Mouse (Mus musculus): Measurements from ENCODE around the gene Ace.
A peak's percentile ranks its signal among the peaks of the same experiment; 100 is the strongest.
"Not testable (repeated sequence)": the region's sequence is repeated elsewhere in the genome, so short reads cannot be mapped to it uniquely, and the experiment has no call there.

Gene Ace

DNA sequence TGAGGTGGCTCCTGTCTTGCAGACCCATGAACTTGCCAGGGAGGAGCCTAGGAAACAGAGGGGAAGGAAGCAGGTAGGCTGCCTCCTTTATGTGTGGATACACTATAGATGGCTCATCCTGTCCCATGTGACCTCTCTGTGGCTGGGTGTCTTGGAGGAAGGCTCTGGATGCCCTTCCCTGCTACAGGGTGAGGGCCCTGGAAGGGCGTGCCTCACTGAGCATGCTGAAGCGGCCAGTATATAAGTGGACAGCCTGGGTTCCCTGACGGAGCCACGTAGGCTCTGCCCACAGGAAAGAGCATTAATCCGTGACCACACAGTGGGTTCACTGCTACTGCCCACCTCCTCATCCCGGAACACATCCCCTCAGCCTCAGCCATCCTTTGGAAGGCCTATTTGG lies 21.7 kb downstream of the Ace start:
- DNase-seq (ENCODE audit: low spot score in 2 of 2) = no peak

DNA sequence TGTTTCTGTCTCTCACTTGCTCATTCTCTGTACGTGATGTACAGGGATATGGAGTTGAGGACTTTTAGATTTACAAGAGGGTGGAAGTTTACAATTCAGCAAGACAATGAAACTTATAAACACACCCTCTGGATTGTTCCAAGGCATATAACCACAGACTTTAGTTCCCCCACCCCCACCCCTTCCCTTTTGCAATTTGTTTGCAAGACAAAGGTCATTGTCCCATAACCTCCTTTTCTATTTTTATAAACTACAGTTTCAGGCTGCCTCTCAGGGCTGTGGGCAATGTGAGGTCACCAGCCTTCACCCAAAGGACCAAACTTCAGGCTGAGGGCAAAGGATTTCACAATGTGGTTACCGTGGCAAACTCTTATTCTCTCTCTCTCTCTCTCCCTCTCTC lies 22.5 kb downstream of the Ace start:
- DNase-seq (ENCODE audit: low spot score in 2 of 2) = no peak

DNA sequence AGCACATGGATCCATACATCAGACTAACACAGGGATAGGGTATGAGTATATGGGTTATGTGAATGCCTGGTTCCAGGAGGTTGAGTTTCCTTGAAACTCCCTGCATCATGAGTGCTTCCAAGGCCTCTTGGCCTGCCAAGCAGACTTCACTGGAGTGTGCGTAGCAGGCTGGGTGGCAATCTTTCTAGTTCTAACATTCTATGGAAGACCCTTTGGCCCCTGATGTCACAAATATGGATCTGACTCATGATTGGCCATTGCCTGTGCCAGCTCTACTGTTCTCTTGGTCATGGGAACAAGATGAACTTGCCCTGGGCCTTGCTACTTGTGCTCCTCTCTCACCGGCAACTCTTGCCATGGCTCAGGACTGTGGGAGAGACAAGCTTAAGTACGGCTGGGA lies 26.6 kb downstream of the Ace start, which contains the start of gene Ace3:
Ace3 (plus strand) TSS at position 301 of the 400 bp plus-strand sequence.
- DNase-seq (ENCODE audit: low spot score in 2 of 2) = no peak

DNA sequence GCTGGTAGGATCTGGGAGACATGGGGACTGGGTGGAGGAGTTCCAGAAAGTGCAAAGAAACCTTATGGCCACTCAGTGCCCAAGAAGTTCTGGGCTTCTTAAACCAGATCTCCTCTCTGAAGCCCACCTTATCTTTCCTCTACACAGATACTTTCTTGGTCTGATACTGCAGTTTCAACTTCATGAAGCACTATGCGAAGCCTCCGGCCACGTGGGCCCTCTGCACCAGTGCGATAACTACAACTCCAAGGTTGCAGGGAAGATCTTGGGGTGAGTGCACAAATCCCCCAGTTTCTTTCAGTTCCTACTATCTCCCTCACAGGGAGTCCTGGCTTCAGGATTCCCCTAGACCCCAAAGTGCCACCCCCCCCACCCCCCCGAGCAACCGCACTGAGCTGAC lies 32.3 kb downstream of the Ace start:
- no peak for DNase-seq (ENCODE audit: low spot score in 2 of 2)

DNA sequence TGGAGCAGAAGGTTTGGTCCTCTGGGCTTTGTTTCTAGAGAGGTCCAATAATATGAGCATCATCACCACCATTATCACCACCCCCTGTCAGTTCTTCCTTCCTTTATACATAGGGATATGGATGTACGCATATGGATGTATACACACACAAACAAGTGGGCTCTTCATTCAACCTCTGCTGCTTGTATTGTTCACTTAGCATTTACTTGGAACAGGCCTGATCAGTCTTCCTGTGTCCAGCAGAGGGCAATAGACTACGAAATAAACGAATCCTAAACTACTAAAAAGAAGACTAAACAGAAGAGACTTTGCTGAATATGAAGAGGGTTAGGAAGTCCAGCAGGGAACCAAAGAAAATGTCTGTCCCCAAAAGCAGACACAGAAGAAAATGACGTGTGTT lies 34.0 kb downstream of the Ace start:
- DNase-seq (ENCODE audit: low spot score in 2 of 2) = no peak

DNA sequence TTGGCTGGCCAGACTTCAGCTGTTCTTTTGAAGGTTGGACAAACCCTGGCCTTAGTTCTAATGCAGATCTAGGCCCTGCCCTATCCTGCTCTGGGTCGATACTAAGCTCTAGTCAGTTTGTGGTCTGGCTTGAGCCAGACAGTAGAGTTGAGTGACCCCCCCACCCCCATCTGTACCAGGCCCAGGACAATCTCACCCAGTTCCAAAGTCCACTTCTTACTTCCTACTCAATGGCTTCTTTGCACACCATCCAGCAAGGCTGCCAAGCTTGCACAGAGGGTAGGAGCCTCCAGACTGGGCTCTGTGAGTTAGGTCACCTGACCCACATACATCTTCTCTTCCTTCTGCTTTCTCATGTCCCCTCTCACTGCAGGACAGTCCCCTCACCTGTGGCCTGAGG lies 36.8 kb downstream of the Ace start:
- DNase-seq (ENCODE audit: low spot score in 2 of 2) = no peak

DNA sequence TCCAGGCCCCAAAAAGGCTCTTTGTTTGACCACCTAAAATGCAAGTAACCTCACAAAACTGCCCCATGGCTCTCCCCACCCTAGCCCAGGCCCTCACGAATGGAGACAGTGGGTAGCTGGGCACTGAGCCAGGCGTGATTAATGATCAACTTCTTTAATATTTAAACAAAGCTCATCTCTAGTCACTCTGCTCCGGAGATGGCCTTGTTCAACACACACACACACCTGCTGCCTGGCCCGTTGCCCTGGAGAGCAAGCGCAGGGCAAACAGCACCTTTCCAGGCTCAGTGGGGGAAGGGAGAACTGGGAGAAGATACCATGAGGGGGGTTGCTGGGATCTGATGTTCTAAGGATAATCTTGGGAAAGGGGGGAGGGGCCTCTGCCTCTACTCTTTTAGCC lies 38.2 kb downstream of the Ace start:
- no peak for DNase-seq (ENCODE audit: low spot score in 2 of 2)

DNA sequence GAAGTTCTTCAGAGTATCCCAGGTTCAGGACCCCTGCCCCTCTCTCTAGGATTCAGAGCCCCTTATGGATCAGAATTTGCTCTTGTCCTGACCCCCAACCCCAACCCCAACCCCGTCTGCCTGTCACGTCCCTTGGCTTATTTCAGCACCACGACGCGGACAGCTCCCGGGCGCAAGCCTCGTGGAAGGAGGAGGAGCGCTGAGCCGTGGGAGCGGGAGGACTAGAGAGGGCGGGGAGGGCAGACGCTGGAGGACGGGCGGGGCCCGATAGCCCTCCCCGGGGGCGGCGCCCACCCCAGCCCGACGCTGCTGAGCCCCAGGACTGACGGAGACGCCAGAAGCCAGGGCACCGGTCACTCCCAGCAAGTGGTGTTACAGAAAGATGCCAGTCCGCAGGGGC lies 40.1 kb downstream of the Ace start, which contains the start of gene Kcnh6:
Kcnh6 (plus strand) TSS at position 304 of the 400 bp plus-strand sequence.
- peak; percentile 65 to 90 for DNase-seq (ENCODE audit: low spot score in 2 of 2)

DNA sequence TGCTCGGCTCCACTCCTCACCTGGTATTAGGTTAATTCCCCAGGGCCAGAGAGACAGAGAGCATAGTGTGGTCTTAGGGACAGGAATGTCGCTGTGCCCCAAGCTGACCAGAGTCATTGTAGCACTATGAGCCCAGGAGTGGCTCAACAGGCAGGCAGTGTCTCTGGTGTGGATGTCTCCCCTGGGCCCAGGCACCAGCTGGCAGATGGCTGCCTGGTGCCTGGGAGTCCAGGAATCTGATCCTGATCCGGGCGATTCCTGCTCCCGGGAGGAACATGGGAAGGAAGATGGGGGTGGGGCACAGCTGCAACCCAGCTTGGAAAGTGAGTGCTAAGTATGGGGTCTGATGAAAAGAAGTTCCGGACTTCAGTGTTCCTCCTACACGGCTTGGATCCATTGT lies 45.0 kb downstream of the Ace start:
- DNase-seq (ENCODE audit: low spot score in 2 of 2) = no peak

DNA sequence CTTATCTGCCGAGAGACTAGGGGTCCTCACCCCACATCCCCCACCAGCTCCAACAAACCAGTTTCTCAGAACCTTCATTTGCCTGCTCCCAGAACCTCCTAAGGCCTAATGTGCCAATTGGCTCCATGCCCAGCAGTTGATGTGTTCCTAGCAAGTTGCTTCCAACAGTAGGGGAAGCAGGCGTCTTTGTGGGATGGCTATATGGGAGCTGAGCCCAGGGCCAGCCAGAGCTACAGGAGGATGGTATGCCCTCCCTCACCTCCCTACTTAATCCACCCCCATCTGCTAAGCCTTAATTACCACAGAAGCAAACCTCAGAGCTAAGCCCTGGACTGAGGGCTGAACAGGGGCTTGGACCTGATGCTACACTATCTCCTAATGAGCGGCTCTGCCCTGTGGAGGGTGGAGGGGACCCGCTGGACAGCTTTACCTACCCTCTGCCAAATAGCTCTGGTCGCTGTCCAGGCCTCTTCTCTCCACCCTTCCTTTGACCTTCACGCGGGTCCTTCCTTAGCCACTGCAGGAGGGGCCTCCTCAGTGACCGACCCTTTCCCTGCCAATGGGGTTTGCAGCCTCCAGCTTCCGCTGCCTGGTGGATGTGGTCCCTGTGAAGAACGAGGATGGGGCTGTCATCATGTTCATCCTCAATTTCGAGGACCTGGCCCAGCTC lies 45.9 kb downstream of the Ace start:
- no peak for DNase-seq (ENCODE audit: low spot score in 2 of 2)

DNA sequence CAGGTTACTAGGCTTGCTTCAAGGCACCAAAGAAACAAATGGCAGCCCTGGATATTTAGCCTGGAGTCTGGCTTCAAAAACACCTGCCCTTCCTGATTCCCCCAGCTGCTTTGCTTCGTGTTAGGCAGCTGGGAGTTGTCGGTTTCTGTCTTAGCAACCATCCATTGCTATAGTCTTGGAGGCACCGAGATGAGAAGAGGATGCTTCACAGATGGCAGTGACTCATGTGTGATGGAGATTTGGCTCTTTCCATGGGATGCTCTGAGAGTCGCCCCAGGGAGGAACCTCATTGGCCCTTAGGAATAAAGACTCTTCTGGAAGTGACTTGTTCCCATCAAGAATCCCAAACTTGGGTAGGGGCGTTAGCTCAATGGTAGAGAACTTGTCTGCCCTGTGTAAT lies 48.7 kb downstream of the Ace start:
- DNase-seq (ENCODE audit: low spot score in 2 of 2) = no peak

DNA sequence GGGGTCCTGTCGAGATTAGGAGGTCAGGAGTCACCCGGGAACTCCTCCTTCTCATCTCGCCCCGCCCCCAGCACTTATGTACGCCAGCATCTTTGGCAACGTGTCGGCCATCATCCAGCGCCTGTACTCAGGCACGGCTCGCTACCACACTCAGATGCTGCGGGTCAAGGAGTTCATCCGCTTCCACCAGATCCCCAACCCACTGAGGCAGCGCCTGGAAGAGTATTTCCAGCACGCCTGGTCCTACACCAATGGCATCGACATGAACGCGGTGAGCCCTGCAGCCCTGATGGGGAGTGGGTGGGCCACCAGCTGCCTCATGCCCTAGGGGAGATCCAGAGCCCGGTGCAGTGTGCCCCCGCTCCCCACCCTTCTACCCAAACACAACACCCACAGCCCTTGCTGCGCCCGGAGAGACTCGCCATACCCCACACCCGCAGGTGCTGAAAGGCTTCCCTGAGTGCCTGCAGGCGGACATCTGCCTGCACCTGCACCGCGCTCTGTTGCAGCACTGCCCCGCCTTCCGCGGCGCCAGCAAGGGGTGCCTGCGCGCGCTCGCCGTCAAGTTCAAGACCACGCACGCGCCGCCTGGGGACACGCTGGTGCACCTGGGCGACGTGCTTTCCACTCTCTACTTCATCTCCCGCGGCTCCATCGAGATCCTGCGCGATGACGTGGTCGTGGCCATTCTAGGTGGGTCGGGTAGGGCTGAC lies 52.5 kb downstream of the Ace start:
- no peak for DNase-seq (ENCODE audit: low spot score in 2 of 2)

DNA sequence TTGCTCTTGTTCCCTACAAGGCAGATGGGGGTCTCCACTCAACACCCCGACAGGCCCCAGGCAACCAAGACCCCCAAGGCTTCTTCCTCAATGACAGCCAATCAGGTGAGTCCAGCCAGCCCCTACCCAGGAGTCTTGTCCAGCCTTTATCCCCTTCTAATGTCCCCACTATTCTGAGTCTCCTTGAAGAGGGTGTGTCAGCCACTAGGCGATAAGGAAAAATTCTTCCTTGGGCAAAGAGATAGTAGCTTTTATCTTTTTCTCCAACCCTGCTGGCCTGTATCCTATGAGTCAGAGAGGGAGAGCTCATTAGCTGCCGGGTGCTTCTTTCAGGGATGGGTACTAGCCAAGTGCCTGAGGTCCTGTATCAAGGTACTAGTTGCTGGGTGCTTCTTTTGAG lies 58.0 kb downstream of the Ace start:
- DNase-seq (ENCODE audit: low spot score in 2 of 2) = peak in 1 of 2 experiments; percentile 55

DNA sequence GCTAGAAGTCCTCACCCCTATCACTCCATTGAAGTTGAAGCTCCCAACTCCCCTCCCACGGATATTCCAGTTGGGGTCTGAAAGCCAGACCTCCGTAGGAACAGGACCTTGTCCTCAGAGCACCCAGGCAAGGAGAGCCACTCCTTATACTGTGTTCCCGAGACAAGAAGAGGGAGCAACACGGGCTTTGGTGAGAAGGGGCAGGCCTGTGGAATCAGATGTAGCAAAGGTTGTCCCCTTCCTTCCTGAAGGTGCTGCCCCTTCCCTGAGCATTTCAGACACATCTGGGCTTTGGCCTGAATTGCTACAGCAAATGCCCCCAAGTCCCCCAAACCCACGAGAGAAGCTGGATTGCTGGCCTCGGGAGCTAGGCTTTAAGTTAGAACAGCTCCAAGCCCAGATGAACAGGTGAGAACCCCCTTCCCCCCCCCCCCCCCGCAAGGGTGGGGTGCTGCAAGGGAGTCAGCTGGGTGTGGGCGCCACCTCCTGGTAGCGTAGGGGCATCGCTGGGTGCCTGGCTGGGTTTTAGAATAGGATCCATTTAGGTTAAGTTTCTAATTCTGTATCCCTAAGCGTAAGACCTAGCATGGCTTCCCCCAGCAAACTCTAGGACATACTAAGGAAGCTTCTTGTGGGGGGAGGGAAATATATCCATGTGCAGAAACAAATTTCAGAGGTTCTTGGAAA lies 58.9 kb downstream of the Ace start:
- peak; percentile 71 to 86 for DNase-seq (ENCODE audit: low spot score in 2 of 2)

DNA sequence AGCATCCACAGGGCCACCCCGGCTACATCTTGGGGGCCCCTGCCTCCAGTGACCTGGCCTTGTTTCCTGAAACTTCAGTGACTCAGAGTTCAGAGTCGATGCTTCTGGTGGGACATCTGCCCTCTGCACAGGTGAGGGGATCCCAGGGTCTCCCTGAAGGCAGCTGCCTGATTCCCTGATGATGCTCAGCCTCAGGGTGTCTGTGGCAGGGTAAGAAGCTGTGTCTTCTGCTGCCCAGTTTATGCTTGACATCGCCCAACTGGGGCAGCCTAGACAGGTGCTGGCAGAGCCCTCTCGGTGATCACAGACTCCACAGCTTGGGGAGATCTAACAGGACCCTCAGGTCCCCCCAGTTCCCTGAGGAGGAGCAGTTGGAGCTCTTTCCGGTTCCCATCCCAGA lies 59.9 kb downstream of the Ace start:
- DNase-seq (ENCODE audit: low spot score in 2 of 2) = peak in 1 of 2 experiments; percentile 63

DNA sequence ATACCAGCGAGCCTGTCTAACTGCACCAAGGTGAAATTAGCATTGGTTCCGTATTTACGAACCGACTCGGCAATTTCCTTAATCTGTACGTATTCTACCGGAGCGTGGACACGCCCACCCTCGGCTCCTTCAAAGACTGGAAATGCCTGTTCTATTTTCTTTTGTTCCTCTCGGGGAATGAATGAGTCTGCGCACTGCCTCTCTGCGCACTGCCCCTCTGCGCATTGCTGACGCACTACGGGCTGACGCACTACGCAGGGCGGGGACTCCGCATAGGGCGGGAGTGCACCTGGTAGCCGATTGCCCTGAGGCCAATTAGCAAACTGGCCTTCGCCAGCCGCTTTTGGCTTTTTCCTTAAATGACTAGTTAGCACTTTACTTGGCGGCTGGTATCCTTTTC lies 64.3 kb downstream of the Ace start:
- DNase-seq (ENCODE audit: low spot score in 2 of 2) = not testable (repeated sequence)

DNA sequence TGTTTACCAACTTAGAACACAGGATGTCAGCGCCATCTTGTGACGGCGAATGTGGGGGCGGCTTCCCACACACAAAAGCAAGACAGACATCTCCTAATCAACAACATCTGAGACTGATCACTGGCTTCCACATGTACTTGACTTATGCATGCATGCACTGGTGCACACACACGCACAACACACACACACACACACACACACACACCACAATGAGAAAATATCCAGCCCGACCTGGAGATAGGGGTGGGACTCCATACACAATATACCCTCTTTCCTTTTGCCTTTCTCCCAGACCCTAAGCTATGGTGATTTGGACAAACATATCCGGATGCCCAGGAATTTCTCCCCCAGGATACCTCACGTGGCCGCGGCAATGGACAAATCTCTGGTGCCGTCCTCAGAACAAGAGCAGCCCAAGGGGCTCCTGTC lies 65.8 kb downstream of the Ace start:
- peak; percentile 32 to 68 for DNase-seq (ENCODE audit: low spot score in 2 of 2)

DNA sequence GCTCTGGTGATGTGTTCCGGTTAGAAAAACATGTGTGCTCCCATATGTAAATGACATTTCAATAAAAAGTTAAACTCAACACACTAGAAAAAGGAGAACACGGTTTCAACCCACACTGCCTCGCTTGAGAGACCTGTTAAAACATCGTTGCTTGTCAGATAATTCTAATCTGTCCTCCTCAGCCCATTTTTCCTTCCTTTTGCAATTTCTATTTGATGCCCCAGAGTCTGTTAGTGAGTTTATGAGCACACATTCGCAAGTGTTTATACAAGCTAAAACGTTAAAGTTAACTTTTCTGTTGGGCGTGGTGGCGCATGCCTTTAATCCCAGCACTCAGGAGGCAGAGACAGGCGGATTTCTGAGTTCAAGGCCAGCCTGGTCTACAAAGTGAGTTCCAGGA lies 67.2 kb downstream of the Ace start:
- no peak for DNase-seq (ENCODE audit: low spot score in 2 of 2)

DNA sequence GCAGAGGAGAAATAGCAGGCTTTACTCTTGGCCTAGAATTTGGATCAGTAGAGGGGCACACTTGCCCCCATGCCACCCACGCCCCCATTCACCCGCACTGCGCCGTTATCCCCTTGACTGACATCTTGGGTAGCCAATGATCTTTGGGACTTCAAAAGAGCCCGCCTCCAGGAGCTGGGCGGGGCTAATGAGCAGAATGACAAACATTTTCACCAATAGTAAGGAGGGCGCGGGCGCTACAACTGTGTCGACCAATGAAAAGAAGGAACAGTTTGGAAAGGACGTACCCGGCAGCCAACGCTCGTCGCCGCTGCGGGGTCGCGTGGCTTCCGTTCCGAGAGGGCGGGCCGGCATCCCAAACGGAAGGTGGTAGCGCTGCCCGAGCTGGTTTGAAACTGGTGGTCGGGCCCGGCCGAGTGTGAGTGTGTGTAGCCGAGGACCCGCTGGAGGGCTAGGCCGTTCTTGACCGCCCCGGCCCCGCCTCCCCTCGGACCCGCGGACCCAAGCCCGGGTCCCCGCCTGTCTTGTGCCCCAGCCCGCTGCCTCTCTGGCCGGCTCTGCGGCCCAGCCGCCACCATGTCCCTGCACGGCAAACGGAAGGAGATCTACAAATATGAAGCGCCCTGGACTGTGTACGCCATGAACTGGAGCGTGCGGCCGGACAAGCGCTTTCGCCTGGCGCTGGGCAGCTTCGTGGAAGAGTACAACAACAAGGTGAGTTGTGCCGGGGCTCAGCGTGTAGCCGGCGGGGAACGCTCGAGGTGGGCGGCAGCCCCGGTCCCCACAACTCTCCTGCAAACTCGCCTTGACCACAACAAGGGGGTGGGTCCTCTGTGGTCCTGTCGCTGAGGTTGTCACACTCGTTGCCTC lies 69.0 kb downstream of the Ace start, which contains the start of gene Dcaf7:
Dcaf7 (plus strand) TSS at position 325 of the 870 bp plus-strand sequence.
- peak; percentile 96 to 99 for DNase-seq (ENCODE audit: low spot score in 2 of 2)

DNA sequence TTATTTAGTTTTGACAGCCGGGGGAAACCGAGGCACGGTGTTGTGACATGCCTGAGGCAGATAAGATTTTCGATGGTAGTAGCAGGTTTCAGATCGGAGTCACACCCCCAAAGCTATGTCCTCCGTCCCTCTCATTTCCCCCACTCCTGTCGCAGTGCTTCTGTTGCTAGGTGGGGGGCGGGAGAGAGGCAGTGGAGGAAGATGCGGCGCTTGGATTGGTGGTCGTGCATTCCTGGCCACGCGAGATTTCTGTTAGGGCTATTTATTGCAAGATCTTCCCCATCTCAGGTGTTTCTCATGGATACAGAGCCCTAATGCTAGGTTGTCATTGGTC lies 69.6 kb downstream of the Ace start:
- DNase-seq (ENCODE audit: low spot score in 2 of 2) = no peak

Data from spleen, postnatal 4 days (tissue).